Mouse (Mus musculus): Measurements from ENCODE around the gene Igsf8.
A peak's percentile ranks its signal among the peaks of the same experiment; 100 is the strongest.

Igsf8 gene

DNA sequence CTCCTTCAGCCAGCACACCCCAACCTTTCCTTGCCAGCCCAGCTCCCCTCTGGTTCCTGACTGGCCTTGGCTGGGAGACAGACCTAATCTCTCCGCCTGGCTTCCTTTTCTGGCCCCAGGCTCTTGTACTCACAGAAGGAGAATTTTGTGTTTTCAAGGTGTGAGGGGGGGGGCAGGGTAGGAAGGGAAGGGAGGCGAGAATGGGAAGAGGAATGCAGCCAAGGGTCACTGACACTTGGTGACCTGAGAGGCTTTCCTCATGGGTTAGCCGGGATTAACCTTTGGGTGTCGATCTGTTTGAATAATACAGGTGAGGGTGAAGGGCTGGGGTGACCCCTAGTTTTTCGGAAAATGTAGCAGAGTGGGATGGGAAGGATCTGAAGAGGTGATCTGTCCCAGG, 12.7 kb downstream of the Igsf8 start:
- no peak for DNase-seq

DNA sequence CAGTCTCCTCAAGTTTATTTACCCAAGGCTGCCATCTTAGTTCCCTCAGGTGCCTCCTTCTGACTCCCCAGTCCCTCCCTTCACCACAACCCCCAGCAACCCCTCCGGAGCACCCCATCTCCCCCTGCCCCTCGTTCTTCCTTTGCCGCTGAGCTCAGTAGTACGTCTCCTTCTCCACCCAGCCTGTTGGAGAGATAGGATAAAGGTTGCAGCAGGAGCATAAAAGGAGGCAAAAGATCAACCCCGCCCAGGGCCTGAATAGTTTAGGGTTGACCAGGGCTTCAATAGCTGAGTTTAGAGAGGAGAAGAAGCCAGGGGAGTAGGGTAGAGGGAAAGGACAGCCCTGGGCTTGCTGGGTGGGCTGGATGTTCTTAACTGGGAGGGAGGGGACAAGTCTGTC, 13.1 kb downstream of the Igsf8 start:
- no peak for DNase-seq

DNA sequence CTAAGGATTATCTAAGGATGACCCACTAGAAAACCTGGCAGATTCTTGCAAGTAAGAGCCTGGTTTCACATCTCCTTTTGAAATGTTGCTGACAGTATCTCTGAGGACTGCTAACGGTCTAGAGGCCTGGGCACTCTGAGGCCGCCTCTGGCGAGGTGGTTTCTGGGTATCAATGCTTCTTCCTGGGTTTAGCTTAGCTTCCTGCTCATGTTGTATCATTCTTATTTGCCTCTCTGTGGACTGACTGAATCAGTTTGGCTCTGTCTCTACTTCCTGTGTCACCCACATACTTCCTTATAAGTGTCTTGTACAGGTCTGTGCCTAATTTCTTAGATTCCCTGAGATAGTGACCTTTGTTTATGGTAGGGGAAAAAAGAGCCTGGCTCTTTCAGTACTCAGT, 15.7 kb downstream of the Igsf8 start:
- no peak for DNase-seq

DNA sequence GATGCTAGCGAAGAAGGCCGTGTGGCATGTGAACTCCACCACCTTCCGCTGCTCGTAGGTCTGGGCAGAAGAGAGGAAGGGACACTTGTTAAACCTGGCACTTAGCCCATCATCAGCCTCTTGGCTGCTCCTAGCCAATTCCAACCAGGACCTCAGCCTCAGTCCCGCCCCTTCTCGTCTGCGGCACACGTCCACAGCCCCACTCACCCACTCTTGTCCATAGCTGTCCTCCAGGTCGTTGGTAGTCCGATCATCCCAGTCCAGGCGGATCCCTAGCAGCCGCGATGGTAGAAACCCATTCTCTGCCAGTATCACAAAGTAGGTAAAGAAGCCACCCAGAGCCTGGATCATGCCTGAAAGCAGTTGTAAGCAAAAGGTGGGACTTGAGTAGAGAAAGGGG, 16.9 kb downstream of the Igsf8 start:
- DNase-seq = no peak

DNA sequence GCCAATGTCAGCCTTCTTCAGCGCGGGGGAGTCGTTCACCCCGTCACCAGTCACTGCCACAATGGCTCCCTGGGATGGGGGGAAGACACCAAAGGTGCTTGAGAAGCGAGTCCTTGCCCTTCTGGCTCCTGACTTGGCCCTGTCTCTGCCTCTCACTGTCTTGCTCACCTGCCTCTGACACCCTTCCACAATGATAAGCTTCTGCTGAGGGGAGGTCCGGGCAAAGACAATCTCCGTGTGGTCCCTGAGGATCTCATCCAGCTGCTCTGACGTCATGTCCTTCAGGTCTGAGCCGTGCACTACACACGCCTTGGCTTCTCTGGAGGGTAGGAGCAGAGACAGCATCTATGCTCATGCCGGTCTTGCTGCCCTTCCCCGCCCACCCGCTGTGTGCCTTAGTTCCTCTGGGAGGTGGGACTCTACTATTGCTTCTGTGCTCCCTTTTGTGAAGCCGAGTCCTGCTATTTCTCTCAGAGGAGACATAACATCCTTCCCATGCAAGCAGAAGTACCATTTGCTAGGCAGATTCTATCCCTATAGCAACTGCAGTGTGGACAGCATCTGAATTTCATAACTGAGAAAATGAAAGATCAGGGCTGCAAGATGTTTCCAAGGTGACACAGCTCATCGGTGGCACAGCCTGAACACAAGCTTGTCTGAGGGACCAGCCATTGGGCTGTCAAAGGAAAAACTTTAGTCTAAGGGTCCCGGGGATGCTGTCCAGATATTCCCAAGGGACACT, 18.5 kb downstream of the Igsf8 start:
- DNase-seq = no peak

DNA sequence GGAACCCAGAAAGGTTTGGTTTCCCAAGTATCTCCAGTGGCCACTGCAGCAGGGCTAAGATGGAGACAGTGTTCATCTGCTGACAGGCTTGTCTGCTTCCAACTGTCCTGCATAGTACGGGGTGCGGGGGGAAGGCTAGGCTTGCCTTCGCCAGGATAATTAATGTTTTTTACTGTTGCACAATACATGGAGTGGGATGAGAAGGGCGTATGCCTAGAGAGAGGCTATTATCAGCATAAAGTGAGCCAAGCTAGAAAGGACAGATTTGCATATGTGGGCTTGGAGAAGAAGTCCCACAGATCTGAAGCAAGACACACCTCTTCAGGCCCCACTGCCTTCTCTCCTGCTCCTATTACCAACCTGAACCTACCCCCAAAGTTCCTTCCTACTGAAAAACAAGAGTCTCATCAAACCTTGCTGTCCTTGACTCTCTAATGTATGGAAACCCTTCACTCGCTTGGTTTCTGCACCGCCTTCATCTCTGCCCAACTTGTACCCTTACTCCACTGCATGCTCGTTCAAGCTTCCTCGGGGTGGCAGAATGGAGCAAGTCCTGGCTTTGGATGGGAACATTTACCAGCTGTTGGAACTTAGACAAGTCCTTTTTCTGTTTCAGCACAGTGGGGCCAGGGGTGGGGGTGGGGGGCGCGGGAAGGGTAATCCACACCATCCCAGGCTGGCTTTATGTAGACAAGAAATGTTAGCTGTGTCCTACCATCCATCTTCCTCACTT, 20.2 kb downstream of the Igsf8 start:
- no peak for DNase-seq

DNA sequence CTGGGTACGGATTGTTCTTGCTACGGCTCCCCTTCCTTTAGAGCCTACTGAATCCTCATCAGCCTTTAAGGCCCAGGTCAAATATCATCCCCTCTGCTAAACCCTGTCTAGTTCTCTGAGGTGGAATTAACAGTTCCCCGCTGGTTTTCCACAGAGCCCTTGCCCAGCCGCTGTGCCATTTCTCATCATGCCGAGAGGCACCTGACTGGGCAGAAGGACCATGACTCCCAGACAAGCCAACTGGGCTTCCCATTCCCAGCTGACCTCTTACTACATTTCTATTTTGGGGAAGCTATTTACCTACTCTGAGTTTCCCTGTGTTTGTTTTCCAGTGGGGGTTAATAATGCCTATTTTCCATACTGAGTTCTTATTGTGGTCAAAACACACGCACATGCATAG, 21.6 kb downstream of the Igsf8 start:
- DNase-seq = no peak

DNA sequence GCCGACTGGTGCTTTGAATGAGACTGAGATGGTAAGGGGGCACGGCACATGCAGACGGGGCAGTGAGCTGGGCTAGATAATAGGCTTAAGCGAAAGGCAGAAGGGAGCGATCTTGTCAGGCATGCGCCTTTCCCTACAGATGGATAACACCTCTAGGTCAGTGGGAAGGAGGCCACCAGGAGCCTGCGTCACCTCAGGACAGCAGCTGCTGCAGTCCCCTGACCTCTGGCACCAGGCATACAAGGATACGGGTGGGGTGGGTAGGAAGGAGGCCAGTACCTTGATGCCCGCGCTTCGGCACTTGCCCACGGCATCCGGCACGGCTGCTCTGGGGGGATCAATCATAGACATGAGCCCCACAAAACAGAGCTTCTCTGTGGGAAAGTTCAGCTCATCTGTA, 22.8 kb downstream of the Igsf8 start:
- DNase-seq = no peak

DNA sequence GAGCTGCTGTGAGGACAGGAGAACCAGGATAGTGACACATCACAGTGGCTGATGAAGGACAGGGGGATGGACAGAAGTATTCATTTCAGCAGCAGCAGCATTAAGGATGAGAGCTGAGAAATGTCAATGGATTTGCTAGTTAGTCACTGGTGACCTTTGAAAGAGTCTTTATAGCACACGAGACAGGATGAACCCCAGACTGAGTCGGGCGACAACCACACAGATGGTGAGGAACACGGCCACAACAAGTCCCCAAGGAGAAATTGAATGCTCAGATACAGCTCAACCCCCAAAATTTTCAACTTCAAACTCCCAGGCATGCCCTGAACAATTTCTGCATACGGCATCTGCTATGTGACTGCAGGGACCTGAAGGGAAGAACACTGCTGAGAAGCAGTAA, 25.3 kb downstream of the Igsf8 start:
- no peak for DNase-seq

DNA sequence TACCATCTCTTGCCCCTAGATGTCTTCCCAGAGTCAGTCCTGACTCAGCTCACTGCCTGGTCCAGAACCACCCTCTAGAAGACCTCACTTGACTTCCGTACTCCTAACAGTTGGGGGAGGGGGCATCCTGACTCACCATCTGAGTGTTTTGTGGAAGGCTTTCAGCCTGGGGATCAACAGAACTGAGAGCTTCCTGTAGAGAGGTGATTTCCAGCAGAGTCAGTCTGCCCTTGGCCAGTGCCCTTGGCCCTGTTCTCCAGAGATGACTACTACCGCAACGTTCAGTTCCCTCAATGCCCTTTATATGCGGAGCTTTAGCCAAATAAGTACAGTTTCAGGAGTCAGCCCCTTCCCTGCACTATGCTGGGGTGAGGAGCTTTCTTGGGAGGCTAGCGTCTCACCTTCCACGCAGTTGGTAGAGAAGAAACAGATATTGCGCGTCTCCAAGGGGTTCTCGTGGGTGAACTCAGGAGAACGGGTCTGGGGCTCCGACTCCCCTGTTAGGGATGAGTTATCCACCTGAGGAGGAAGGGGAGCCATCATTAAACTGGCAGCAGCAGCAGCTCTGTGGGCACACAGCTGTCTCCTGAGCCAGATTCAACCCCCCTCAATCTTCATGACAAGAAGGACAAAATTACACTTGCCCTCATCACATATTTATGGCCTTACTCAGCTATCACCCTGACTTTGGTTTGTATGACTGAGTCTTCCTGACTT, 27.6 kb downstream of the Igsf8 start:
- DNase-seq = no peak

DNA sequence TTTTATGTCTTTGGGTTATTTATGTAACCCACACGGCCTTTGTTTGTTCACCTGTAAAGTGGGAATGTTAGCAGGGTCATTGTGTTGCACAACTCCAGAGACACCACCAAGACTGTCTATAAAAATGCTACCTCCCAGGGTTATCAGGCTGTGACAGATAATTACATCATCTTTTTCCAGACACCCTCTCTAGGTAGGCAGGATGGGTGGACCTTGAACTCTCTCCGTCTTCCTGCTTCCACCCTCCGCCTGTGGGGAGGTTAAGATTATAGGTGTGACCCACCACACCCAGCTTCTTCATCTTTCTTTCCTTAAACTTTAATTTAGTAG, 28.1 kb downstream of the Igsf8 start:
- DNase-seq = no peak

DNA sequence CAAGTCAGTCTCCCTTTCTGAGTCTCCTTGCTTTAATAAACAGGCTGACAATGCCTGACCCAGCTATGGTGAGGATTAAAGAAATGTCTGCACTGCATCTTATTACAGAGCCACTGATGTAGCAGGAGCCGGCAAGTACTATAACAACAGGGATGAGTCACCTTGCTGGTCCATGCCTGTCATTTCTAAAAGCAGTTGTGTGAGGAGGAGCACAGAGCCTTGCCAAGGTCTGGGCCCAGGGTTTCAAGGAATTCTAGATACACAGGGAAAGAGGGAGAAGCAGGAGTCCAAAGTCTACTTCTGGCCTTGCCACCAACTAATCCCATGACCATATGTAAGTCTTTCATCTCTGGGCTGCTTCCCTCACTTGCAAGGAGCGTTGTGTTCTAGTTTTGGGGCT, 31.4 kb downstream of the Igsf8 start:
- no peak for DNase-seq

DNA sequence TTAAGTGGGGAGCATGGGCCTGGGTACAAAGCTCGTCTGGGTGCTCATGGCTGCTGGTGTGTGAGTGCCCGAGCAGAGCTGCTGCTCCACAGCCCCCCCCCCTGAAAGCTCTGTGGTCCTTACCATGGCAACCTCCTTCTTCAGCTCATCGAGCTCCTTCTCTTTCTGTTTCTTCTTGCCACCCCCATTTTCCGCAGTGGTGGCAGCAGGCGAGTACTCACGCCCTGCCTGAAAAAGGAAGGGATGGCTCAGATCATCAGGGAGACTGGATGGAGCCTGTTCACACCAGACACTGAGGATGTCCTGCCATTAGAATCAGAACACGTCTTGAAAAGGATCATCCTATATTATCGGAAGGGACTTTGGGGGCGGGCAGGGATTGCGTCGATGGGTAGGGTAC, 32.0 kb downstream of the Igsf8 start:
- DNase-seq = no peak

DNA sequence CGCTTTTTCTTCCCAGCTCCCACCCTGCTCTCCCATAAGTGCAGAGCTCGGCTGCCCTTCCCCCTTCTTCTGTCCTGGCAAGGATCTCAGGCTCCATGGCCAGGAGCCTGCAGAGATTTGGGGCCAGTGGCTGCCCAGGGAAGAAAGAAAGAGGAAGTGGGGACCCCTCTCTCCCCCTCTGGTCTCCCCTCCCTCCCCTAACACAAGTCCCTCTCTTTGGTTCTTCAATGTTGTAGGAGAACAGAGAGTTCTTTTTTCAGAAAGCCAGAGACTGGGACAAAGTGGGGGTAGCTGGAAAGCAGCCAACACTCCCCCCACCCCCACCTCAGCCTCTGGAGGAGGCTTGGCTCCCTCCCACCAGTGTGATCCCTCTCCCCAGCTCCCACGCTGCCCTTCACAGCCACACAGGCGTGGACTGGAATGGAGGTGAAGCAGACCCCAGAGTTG, 34.3 kb downstream of the Igsf8 start:
- DNase-seq = peak in 1 of 2 experiments; percentile 22

DNA sequence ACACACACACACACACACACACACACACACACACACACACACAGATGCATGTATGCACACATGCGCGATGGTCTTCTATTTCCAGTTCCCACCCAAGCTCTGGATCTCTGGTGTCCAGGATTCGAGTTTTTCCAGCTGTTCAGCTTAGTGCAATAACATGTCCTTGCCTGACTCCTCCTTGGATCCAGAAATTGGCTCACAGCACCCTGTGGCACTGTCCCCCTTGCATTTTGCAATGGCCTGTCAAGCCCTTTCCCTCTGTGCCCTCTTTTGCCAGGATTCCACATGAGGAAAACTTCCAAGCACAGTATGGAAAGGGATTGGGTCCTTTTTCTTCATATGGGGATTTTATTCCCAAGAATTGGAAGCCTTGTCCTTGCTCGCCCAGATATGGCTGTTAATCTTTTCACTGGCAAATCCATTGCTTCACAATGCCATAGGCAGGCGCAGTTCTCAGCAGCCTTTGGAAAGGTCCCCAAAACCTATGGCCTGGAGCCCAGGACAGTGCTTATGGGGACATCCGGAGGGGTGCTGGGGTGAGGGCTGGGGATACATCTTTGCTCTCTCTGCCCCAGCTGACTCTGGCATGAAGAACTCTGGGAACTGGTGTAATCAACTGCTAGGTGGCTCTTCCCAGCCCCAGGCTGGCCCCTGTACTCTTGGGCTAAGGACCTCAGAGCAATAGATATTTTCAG, 35.5 kb downstream of the Igsf8 start:
- peak in 1 of 2 experiments; percentile 27 for DNase-seq

DNA sequence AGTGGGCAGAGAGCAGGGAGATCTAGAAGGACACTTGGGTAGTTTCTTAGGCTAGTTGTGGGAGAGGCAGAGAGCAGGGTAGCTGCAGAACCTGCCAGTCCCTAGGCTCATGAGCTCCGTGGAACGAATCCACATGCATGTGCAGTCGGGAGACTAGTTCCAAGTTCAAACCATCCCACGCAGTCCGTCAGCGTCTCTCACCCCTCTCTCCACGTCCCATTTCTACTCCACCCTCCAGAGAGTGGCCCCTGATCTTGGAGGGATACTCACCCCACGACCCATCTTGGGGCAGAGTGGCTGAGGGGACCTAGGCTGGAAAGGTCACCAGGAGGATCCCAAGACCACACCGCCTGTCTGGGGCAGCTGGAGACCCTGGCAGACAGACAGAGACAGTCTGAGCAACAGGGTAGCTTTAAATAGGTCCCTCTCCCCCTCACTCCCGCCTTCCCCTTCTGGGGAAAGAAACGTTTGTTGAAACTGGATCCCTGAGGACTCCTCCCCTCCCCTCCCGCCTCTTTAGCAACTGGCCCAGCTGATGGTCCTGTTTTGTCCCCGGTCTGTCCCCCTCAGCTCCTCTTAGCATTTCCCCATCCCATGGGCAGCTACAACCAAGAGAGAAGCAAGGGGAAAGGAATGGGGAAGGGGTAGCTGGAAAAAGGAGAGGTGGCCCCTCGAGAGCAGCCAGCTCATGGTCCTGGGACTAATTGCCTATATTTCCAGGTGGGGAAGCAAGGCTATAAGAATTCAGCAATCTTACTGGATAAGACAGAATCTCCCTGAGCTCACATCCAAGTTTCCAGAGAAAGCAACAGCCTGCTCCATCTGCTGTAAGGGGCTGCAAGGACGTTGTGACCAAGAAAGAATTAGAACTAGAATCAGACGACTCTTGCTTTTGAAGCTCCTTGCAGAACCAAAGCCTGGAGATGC, 36.4 kb downstream of the Igsf8 start, which contains the start of gene Atp1a2:
Gene Atp1a2 (minus strand): TSS at position 454 of the 927 bp plus-strand sequence.
- DNase-seq = peak in 1 of 2 experiments; percentile 17

DNA sequence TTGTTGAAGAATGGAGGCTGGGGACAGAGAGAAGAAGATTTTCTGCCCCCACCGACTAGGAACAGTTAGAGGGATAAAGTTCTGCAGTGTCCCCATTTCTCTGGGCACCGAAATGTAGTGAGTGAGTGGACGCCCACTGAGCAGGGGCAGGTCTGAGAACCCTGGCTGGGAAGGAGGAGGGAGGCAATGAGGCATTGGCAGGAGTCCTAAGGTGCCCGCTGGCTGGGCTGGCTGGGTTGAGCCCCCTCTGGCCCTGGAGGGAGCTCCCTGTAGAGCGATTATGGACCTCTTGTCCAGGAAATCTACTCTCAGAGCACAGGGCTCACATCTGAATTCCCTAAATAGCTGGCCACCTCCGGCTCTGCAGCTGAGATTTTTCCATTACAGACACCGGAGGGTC, 38.1 kb downstream of the Igsf8 start:
- DNase-seq = no peak

DNA sequence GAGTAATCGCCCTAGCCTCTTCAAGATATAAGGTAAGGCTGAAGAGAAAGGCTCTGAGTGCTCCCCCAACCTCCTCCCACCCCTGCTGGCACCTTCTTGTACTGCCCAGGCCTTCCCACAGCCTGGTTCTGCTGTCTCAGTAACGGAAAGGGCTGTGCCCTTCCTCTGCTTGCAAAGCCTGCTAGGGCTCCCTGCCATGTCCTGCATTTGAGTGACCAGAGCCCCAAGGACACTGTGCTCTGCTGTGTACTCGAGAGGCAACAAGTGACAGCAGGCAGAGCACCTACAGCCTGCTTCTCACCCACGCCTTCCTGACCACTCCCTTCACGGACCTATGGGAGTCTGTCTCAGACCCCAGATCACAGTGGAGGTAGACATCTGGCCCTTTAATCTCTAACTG, 38.8 kb downstream of the Igsf8 start:
- no peak for DNase-seq

DNA sequence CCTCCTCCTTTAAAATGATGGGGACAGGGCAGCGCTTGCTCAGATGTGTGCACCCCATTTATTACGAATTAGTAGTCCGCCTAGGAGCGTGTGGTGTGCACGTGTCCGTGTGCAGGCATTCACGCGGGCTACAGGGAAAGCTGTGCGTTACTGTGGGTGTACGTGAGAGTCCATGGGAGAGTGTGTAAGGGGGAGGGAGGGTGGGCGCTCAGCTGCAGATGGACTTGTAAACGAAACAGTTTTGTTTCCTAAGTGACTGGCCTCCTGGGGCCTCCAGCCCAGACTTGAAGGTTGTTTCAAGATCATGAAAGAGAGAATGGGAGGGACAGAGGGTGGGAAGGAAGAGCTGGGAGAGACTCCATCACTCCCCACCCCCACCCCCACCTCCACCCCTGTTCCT, 39.7 kb downstream of the Igsf8 start:
- no peak for DNase-seq

DNA sequence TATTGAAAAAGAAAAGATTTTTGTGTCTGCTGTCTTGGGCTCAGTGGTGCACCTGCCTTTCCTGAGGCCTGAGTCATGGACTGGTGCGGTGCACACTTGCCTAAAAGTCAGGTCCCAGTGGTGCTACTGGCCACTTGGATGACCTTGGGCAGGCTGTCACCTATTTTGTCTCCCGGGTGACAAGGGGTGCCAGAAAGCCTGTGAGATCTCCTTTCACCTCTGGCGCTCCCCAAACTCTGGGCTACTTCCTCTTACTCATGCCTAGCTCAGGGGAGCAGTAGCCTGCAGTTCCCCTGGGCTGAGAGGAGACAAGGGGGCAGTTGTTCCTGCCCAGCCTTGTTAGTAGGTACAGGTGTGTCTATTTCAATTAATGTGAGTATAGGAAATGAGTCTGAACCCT, 40.9 kb downstream of the Igsf8 start:
- no peak for DNase-seq

DNA sequence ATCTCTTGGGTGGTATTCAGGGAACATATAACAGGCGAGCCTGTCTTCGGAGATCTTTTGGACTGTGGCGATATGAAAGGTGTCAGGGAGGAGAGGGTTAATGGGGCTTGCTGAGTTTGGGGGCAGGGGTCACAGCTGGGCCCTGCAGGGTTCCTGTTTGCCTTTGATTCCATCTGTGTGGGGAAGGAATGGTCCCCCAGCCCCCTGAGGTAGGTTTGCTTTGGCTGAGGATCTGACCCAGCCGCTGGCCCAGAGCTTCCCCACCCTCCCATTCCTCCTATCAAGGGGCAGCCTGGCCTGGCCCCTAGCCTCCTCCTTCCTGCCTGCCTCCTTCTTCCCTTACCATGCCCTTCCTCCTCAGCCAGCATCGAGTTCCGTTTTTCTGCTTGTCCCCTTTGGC, 41.4 kb downstream of the Igsf8 start:
- DNase-seq = no peak

DNA sequence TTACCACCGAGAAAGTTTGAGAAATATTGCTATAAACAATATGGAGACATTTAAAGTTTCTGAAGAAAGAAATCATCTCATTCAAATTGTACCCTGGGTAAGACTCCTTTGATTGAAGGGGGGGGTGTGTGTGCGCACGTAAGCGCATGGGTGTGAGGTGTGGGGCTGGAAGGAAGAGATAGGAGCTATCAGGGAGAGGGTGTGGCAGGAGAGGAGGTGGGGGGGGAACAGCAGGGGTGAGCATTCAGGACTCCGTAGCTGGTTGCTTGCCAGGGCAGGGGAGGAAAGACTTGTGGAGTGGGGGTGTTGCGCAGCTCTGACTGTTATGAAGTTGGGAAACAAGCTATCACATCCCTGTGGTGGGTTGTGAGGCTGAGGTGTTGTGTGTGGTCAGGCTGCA, 43.0 kb downstream of the Igsf8 start:
- no peak for DNase-seq

Measured in cerebellum, adult 18-20 months (tissue).